Mouse (Mus musculus) brain, embryonic 14.5 days (tissue): Measurements from ENCODE around the gene Map3k4.

Experiments used
- CTCF ChIP-seq: fragments of 200-500 bp; IDR thresholded peaks from 2 replicates; pipeline ENCODE4 v1.5.1; 2012; ENCODE audit warnings: inconsistent platforms, mild to moderate bottlenecking, moderate library complexity, borderline replicate concordance; ENCODE audit not compliant: insufficient read depth, insufficient read length; ENCODE audit errors: extremely low read depth
- POLR2A ChIP-seq: fragments of 200-500 bp; IDR thresholded peaks from 2 replicates; pipeline ENCODE4 v1.6.1; 2012; ENCODE audit warnings: mild to moderate bottlenecking, inconsistent platforms, borderline replicate concordance; ENCODE audit not compliant: poor library complexity, insufficient read depth, insufficient read length, severe bottlenecking; ENCODE audit errors: extremely low read depth

DNA sequence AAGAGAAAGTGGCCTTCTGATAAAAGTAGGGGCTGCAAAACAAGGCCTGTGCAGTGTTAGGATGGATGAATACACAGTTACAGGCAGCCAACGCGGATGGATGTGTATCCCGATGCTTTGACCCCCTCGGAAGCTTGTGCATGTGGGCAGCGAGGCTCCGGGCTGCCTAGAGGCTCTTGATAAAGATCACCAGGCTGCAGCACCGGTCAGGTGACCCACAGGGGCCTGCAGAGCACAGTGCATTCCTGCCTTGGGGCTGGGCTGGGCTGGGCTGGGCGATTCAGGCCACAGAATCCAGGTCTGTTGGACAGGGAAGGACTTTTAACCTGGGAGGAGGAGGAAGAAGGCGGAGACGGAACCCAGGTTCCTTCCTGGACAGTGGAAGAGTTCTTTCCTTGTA, 123.0 kb downstream of the Map3k4 start:
- TF ChIP-seq POLR2A (no peak), CTCF (no peak)
